Mouse (Mus musculus) limb, embryonic 14.5 days (tissue): ENCODE measurements at regions not wholly inside any gene's neighbourhood (a gene's known extent, or its start where the extent isn't known, plus 50 kb on each side); places are given as distances from the start of the nearest gene placed in this dataset.
A peak's percentile ranks its signal among the peaks of the same experiment; 100 is the strongest.

Experiments
- ATAC-seq: fragments of 200-750 bp; cut with Nextera tagmentation; 2 replicates; pipeline ENCODE4 v1.8.0; 2017; ENCODE audit warnings: low read depth, moderate number of reproducible peaks, moderate TSS enrichment; ENCODE audit not compliant: low FRiP score
- DNase-seq: peaks from one replicate; pipeline ENCODE4 v3.0.0-alpha.2; 2015; ENCODE audit warnings: low spot score
- H3K27ac ChIP-seq: fragments of 300-500 bp; sonication (generic); replicated peaks from 2 replicates; pipeline ENCODE4 v1.5.1; 2014; ENCODE audit warnings: low read depth, mild to moderate bottlenecking, low read length, moderate library complexity, mixed read lengths
- H3K27me3 ChIP-seq: fragments of 300-500 bp; sonication (generic); 2 replicates; pipeline ENCODE4 v1.6.1; 2014; ENCODE audit warnings: low read length, mixed read lengths; ENCODE audit not compliant: control insufficient read depth, insufficient read depth
- H3K36me3 ChIP-seq: fragments of 300-500 bp; sonication (generic); 2 replicates; pipeline ENCODE4 v1.6.1; 2014; ENCODE audit warnings: mild to moderate bottlenecking, low read length, moderate library complexity, mixed read lengths; ENCODE audit not compliant: control insufficient read depth, insufficient read depth
- H3K4me1 ChIP-seq: fragments of 300-500 bp; sonication (generic); 2 replicates; pipeline ENCODE4 v1.6.1; 2014; ENCODE audit warnings: antibody characterized with exemption, low read length, mixed read lengths; ENCODE audit not compliant: control insufficient read depth, insufficient read depth
- H3K4me2 ChIP-seq: fragments of 300-500 bp; sonication (generic); replicated peaks from 2 replicates; pipeline ENCODE4 v1.6.1; 2014; ENCODE audit warnings: low read depth, mild to moderate bottlenecking, low read length, moderate library complexity; ENCODE audit not compliant: severe bottlenecking
- H3K4me3 ChIP-seq: fragments of 300-500 bp; sonication (generic); replicated peaks from 2 replicates; pipeline ENCODE4 v1.5.1; 2014; ENCODE audit warnings: low read length
- H3K9ac ChIP-seq: fragments of 300-500 bp; sonication (generic); 2 replicates; pipeline ENCODE4 v1.6.1; 2014; ENCODE audit warnings: mild to moderate bottlenecking, low read depth, low read length, moderate library complexity; ENCODE audit not compliant: severe bottlenecking
- H3K9me3 ChIP-seq: fragments of 300-500 bp; sonication (generic); 2 replicates; pipeline ENCODE4 v1.6.1; 2016; ENCODE audit warnings: low read length; ENCODE audit not compliant: control insufficient read depth
- POLR2A ChIP-seq: fragments of 200-500 bp; IDR thresholded peaks from 2 replicates; pipeline ENCODE4 v1.8.0; 2012; ENCODE audit warnings: inconsistent platforms, mild to moderate bottlenecking, moderate library complexity, borderline replicate concordance; ENCODE audit not compliant: insufficient read depth, insufficient read length; ENCODE audit errors: extremely low read depth
- WGBS: fragments of 180-500 bp; shearing (Covaris S2); extraction: QIAGEN DNeasy Blood & Tissue Kit; methylation state at CpG from one replicate; pipeline ENCODE4 v1.1.7; 2014; 5-methylcytosine and 5-hydroxymethylcytosine counted together

DNA sequence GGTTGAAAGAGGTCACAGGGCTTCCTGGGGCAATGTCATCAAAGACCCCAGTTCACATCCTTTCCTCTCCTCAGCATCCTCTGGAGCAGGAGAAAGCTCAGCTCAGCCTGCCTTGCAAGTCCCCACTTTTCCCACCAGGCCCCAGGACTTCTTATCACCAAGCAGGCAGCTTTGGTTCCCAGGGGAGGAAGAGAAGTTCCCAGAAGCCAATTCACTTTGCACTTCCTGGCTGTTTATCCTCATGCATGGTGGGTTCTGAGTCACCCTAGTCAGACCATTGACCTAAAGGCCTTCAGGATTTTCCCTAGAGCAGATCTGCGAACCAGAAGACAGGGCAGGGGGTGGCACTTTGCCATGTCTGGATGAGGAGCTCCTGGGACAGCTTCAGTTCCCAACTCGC, 61.5 kb upstream of the Tbx5 start:
- peaks cover 5% of the 10 kb centered on the region; the same call in 1 of the 2 replicates for H3K4me1 ChIP-seq
- H3K4me2 ChIP-seq, result no peak overlapping the region
- no peak overlapping the region for H3K4me3 ChIP-seq
- H3K27ac ChIP-seq, result no peak overlapping the region
- 74% methylated on average over 2 of the region's 2 CpGs for WGBS
- DNase-seq (no peak), ATAC-seq (no peak)
- H3K9ac ChIP-seq, result no peak overlapping the region
- no peaks in the 10 kb centered on the region for H3K9me3 ChIP-seq
- TF ChIP-seq POLR2A, result no peak
- H3K27me3 ChIP-seq, result no peaks in the 10 kb centered on the region
- H3K36me3 ChIP-seq, result no peaks in the 10 kb centered on the region

DNA sequence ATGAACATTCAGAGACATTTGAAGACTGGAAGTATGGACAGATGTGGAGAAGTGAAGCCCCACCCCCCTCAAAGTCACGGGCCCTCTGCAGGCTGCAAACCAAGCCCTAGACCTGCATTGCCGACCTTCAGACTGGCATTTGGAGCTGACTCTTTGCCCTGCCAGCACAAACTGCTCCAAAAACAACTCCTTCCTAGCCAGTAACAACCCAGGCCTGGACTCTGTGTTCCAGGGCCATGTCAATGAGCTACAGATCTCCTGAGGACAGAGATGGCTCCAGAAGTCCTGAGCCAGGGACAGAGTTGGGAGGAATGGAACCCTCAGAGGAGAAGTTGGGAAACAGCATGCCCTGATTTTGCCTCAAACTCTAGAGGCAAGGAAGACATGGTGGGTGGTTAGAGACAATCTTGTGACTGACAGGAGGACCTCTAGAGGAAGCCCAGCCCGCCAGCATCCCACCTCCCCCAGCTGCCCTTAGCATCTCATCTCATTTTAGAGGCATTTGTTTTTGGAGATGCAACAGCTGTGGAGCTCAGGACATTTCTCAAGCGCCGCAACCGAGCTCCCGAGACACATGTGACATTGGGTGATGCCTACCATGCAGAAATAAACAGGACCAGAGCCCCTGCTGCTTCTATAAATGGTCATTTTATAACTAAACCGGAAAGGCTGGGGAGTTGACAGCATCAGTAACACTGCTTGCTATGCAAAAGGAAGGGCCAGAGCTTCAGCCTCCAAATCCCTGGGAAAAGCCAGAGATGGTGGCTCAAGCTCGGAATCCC, 56.2 kb upstream of the Tbx5 start:
- Histone ChIP-seq H3K9ac (no peak overlapping the region), H3K27ac (no peak overlapping the region), H3K4me3 (no peak overlapping the region), H3K4me2 (no peak overlapping the region), H3K4me1 (0 out of 2 replicates have a peak, but pooled peaks cover 9% of the 10 kb centered on the region), H3K36me3 (no peaks in the 10 kb centered on the region), H3K27me3 (no peaks in the 10 kb centered on the region), H3K9me3 (no peaks in the 10 kb centered on the region)
- DNase-seq, result no peak
- WGBS, result 63% methylated on average over 9 of the region's 9 CpGs
- TF ChIP-seq POLR2A, result no peak
- no peak for ATAC-seq

DNA sequence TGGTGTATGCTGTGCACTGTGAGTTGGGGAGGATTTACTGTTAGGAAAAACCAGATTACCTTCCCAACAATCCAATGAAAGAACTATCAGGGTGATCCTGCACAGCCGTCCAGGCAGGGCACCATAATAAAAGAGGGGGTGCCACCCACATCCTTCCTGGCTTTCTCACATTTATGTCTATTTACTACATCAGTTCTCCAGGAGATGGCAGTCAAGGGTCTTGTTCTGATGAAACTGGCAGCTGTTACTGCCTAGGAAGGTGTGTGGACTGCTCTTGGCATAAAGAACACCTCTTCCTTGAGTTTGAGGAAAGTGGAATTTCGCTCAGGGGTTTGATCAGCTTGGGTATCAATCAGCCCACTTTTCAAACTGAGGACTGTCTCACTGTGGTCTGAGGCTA, 54.6 kb upstream of the Tbx5 start:
- Histone ChIP-seq H3K9ac (no peak overlapping the region), H3K9me3 (no peaks in the 10 kb centered on the region), H3K36me3 (no peaks in the 10 kb centered on the region), H3K4me1 (0 out of 2 replicates have a peak, but pooled peaks cover 9% of the 10 kb centered on the region), H3K27ac (no peak overlapping the region), H3K4me2 (no peak overlapping the region), H3K4me3 (no peak overlapping the region), H3K27me3 (no peaks in the 10 kb centered on the region)
- no peak for ATAC-seq
- peak; percentile 86 for DNase-seq
- no peak for TF ChIP-seq POLR2A
- 22% methylated on average over 2 of the region's 2 CpGs for WGBS

- 41% methylated on average over 5 of the region's 5 CpGs for WGBS
- no peak for ATAC-seq
- Histone ChIP-seq H3K36me3 (no peaks in the 10 kb centered on the region), H3K4me3 (no peak overlapping the region), H3K9ac (no peak overlapping the region), H3K9me3 (no peaks in the 10 kb centered on the region), H3K27ac (no peak overlapping the region), H3K4me2 (no peak overlapping the region), H3K4me1 (0 out of 2 replicates have a peak, but pooled peaks cover 9% of the 10 kb centered on the region), H3K27me3 (no peaks in the 10 kb centered on the region)
- no peak for TF ChIP-seq POLR2A
- no peak for DNase-seq
Measured at GRCm38 (mm10) chr5:119781375-119781774, 51.1 kb upstream of the Tbx5 start.
